Mouse (Mus musculus) layer of hippocampus, adult 8-10 months (tissue): ENCODE results near the gene Usp19. TPM values are rescaled to one million over a fixed set of nuclear protein-coding genes. Genes with fewer than 3 reads are reported as not detected.

ENCODE experiments used
- total RNA-seq, 4 experiments: library from RNA; stranded (reverse); gene quantifications; 2 replicates each; pipeline ENCODE4 v1.2.4; 2022

The Usp19 gene
- total RNA-seq, 4 experiments from 2014 or later, result 144 to 189 (median 157) TPM

Other genes starting within 250 kb of the Usp19 start
- 10 to 100 TPM; 70.4 to 75.9 (median 73.9) TPM for gene Dag1, start 226.6 kb upstream of the Usp19 start, total RNA-seq
- gene Nicn1, start 200.2 kb upstream of the Usp19 start, total RNA-seq, result 100 to 1,000 TPM; 106 to 131 (median 116) TPM
- 10 to 100 TPM; 30.1 to 37.2 (median 34.8) TPM for gene Amt, start 193.7 kb upstream of the Usp19 start, total RNA-seq
- gene Rhoa, start 184.5 kb upstream of the Usp19 start, total RNA-seq, result 100 to 1,000 TPM; 157 to 186 (median 166) TPM
- gene Tcta, start 184.4 kb upstream of the Usp19 start, total RNA-seq, result 10 to 100 TPM; 31.7 to 39.2 (median 36.8) TPM
- 100 to 1,000 TPM in 1 of 4 experiments, 10 to 100 TPM in 3; 57.7 to 113 (median 78.2) TPM for gene Gpx1, start 151.7 kb upstream of the Usp19 start, total RNA-seq
- gene Usp4, start 142.7 kb upstream of the Usp19 start, total RNA-seq, result 100 to 1,000 TPM; 102 to 124 (median 112) TPM
- 1 to 10 TPM; 1.3 to 2.1 (median 1.9) TPM for gene 1700102P08Rik, start 97.8 kb upstream of the Usp19 start, total RNA-seq
- gene Ccdc36, start 62.1 kb upstream of the Usp19 start, total RNA-seq, result under 1 TPM; 0.11 to 0.26 (median 0.15) TPM
- not detected for gene BC048562, start 54.1 kb upstream of the Usp19 start, total RNA-seq
- 10 to 100 TPM; 31.3 to 44.7 (median 36.6) TPM for gene Ccdc71, start 30.1 kb upstream of the Usp19 start, total RNA-seq
- 10 to 100 TPM; 22.0 to 32.0 (median 24.2) TPM for gene Klhdc8b, start 29.0 kb upstream of the Usp19 start, total RNA-seq
- 10 to 100 TPM; 28.9 to 46.8 (median 34.7) TPM for gene Lamb2, start 10.9 kb upstream of the Usp19 start, total RNA-seq
- 10 to 100 TPM; 84.0 to 96.5 (median 89.4) TPM for gene Qars, start 17.1 kb downstream of the Usp19 start, total RNA-seq
- gene Qrich1, start 26.2 kb downstream of the Usp19 start, total RNA-seq, result 100 to 1,000 TPM; 141 to 150 (median 146) TPM
- gene Impdh2, start 69.7 kb downstream of the Usp19 start, total RNA-seq, result 10 to 100 TPM; 53.1 to 59.5 (median 58.0) TPM
- gene Ndufaf3, start 76.8 kb downstream of the Usp19 start, total RNA-seq, result 10 to 100 TPM; 63.7 to 73.3 (median 70.0) TPM
- gene Dalrd3, start 79.3 kb downstream of the Usp19 start, total RNA-seq, result 100 to 1,000 TPM in 1 of 4 experiments, 10 to 100 TPM in 3; 89.4 to 104 (median 95.7) TPM
- 100 to 1,000 TPM; 123 to 146 (median 129) TPM for gene Wdr6, start 88.1 kb downstream of the Usp19 start, total RNA-seq
- 10 to 100 TPM; 92.9 to 99.1 (median 97.8) TPM for gene P4htm, start 107.1 kb downstream of the Usp19 start, total RNA-seq
- 10 to 100 TPM; 49.4 to 60.4 (median 54.9) TPM for gene Arih2, start 158.8 kb downstream of the Usp19 start, total RNA-seq
- 10 to 100 TPM; 14.3 to 17.4 (median 16.6) TPM for gene Slc25a20, start 171.5 kb downstream of the Usp19 start, total RNA-seq
- 10 to 100 TPM; 41.1 to 58.2 (median 50.9) TPM for gene Prkar2a, start 198.7 kb downstream of the Usp19 start, total RNA-seq